Mouse (Mus musculus): Measurements from ENCODE around the gene Cst12. TPM values are rescaled to one million over a fixed set of nuclear protein-coding genes. Genes with fewer than 3 reads are reported as not detected.

The Cst12 gene
- polyA plus RNA-seq, 1 experiment, result not detected

GRCm38 (mm10) chr2:148839224-148839623 lies 50.1 kb downstream of the Cst12 start:
- Histone ChIP-seq H3K4me1 (ENCODE audit: control insufficient read depth, insufficient read depth, low read length) (no peaks in the 10 kb centered on the region), H3K27ac (ENCODE audit: control insufficient read depth, insufficient read depth, low read depth, low read length, poor library complexity) (no peak overlapping the region), H3K4me3 (replicated peaks; ENCODE audit: control insufficient read depth, low read depth, low read length) (no peak overlapping the region)
- WGBS, result 51% methylated on average over 2 of the region's 2 CpGs
- TF ChIP-seq POLR2A (IDR thresholded peaks at IDR 0.05; ENCODE audit: borderline replicate concordance, control insufficient read depth, low read depth, low read length) (no peak), CTCF (IDR thresholded peaks at IDR 0.05; ENCODE audit: control insufficient read depth, insufficient read depth, low read length) (no peak)

Other genes with a start within 250 kb of the Cst12 start
- 28.2 and 36.9 TPM in 2 replicates for gene Nxt1, start 116.8 kb upstream of the Cst12 start, polyA plus RNA-seq (2011; ENCODE audit: insufficient read depth, insufficient read length, low replicate concordance, missing spikeins)
- 5.1 and 8.5 TPM in 2 replicates for gene Gzf1, start 108.3 kb upstream of the Cst12 start, polyA plus RNA-seq (2011; ENCODE audit: insufficient read depth, insufficient read length, low replicate concordance, missing spikeins)
- 0.61 and 0.70 TPM in 2 replicates for gene Napb, start 56.9 kb upstream of the Cst12 start, polyA plus RNA-seq (2011; ENCODE audit: insufficient read depth, insufficient read length, low replicate concordance, missing spikeins)
- gene Cstl1, start 39.0 kb upstream of the Cst12 start, polyA plus RNA-seq (2011; ENCODE audit: insufficient read depth, insufficient read length, low replicate concordance, missing spikeins), result not detected in 2 replicates
- gene Cst11, start 17.9 kb upstream of the Cst12 start, polyA plus RNA-seq (2011; ENCODE audit: insufficient read depth, insufficient read length, low replicate concordance, missing spikeins), result not detected in 2 replicates
- gene 8030411F24Rik, start 7.4 kb upstream of the Cst12 start, polyA plus RNA-seq (2011; ENCODE audit: insufficient read depth, insufficient read length, low replicate concordance, missing spikeins), result not detected in 2 replicates
- not detected in 2 replicates for gene Cst8, start 9.4 kb downstream of the Cst12 start, polyA plus RNA-seq (2011; ENCODE audit: insufficient read depth, insufficient read length, low replicate concordance, missing spikeins)
- not detected in 2 replicates for gene Cst13, start 30.7 kb downstream of the Cst12 start, polyA plus RNA-seq (2011; ENCODE audit: insufficient read depth, insufficient read length, low replicate concordance, missing spikeins)
- not detected in 2 replicates for gene Cst9, start 45.8 kb downstream of the Cst12 start, polyA plus RNA-seq (2011; ENCODE audit: insufficient read depth, insufficient read length, low replicate concordance, missing spikeins)
- gene 9230104L09Rik, start 75.7 kb downstream of the Cst12 start, polyA plus RNA-seq (2011; ENCODE audit: insufficient read depth, insufficient read length, low replicate concordance, missing spikeins), result not detected in 2 replicates
- 125 and 201 TPM in 2 replicates for gene Cst3, start 86.3 kb downstream of the Cst12 start, polyA plus RNA-seq (2011; ENCODE audit: insufficient read depth, insufficient read length, low replicate concordance, missing spikeins)
- gene Gm1330, start 213.9 kb downstream of the Cst12 start, polyA plus RNA-seq (2011; ENCODE audit: insufficient read depth, insufficient read length, low replicate concordance, missing spikeins), result not detected in 2 replicates
- gene Gm10750, start 227.9 kb downstream of the Cst12 start, polyA plus RNA-seq (2011; ENCODE audit: insufficient read depth, insufficient read length, low replicate concordance, missing spikeins), result not detected in 2 replicates